Mouse (Mus musculus) heart, embryonic 15.5 days (tissue): Measurements from ENCODE around the gene Kcnh1. TPM values are rescaled to one million over a fixed set of nuclear protein-coding genes. Genes with fewer than 3 reads are reported as not detected.

Experiments used
- ATAC-seq: fragments of 200-750 bp; cut with Nextera tagmentation; replicated peaks from 2 replicates; pipeline ENCODE4 v1.8.0; 2017; ENCODE audit warnings: low read depth, moderate TSS enrichment; ENCODE audit not compliant: insufficient number of reproducible peaks, insufficient read depth, low FRiP score
- H3K27ac ChIP-seq: fragments of 300-500 bp; sonication (generic); 2 replicates; pipeline ENCODE4 v1.5.1; 2015; ENCODE audit warnings: mild to moderate bottlenecking, inconsistent platforms
- H3K27me3 ChIP-seq: fragments of 300-500 bp; sonication (generic); 2 replicates; pipeline ENCODE4 v1.6.1; 2015; ENCODE audit warnings: inconsistent platforms
- H3K36me3 ChIP-seq: fragments of 300-500 bp; sonication (generic); 2 replicates; pipeline ENCODE4 v1.6.1; 2015; ENCODE audit warnings: mild to moderate bottlenecking, inconsistent platforms
- H3K4me1 ChIP-seq: fragments of 300-500 bp; sonication (generic); replicated peaks from 2 replicates; pipeline ENCODE4 v1.6.1; 2015; ENCODE audit warnings: inconsistent platforms
- H3K4me2 ChIP-seq: fragments of 300-500 bp; sonication (generic); 2 replicates; pipeline ENCODE4 v1.6.1; 2015; ENCODE audit warnings: inconsistent platforms, mild to moderate bottlenecking, moderate library complexity
- H3K4me3 ChIP-seq: fragments of 300-500 bp; sonication (generic); 2 replicates; pipeline ENCODE4 v1.5.1; 2015; ENCODE audit warnings: mild to moderate bottlenecking, inconsistent platforms
- H3K9ac ChIP-seq: fragments of 300-500 bp; sonication (generic); 2 replicates; pipeline ENCODE4 v1.6.1; 2015; ENCODE audit warnings: mild to moderate bottlenecking, inconsistent platforms
- H3K9me3 ChIP-seq: fragments of 300-500 bp; sonication (generic); replicated peaks from 2 replicates; pipeline ENCODE4 v1.6.1; 2016; ENCODE audit warnings: inconsistent platforms
- WGBS: fragments of 180-500 bp; shearing (Covaris S2); methylation state at CpG from one replicate; pipeline ENCODE4 v1.1.7; 2015; ENCODE audit warnings: mixed read lengths; 5-methylcytosine and 5-hydroxymethylcytosine counted together
- polyA plus RNA-seq: library from polyadenylated mRNA; unstranded; fragments of >200 nt; fragmentation: Nextera tagmentation; extraction: Ambion mirVana; gene quantifications from 2 replicates; pipeline ENCODE4 v1.2.1, GENCODE M21; 2015

The Kcnh1 gene
- polyA plus RNA-seq, 1 experiment from 2014 or later, result 0.26 TPM

DNA sequence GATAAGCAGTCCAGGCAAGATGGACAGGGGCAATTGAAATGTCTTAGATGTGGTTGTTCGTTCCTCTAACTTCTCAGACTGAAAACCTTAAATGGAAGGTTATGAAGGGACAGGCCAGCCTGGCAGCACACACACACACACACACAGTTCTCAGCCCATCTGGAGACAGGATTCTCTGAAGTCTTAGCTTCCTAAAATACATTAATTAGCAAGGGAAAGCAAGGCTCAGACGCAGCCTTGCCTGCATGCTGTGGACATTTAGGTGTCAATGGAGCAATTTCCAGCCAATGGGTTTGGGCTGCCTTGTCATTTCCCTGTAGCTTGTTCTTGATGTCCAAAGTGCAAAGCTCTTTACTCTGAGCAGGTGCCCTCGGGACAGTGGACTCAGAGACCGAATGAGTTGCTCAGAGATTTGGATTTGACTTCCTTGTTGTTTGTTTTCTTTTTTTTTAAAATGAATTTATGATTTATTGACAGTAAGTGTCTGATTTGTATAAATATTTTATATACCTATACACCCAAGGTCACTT, 188.0 kb downstream of the Kcnh1 start:
- no peaks in the 10 kb centered on the region for H3K4me1 ChIP-seq
- no peaks in the 10 kb centered on the region for H3K36me3 ChIP-seq
- no peak overlapping the region for H3K4me2 ChIP-seq
- no peak overlapping the region for H3K4me3 ChIP-seq
- no peak overlapping the region for H3K9ac ChIP-seq
- WGBS, result 82% methylated on average over 4 of the region's 4 CpGs
- H3K27ac ChIP-seq, result no peak overlapping the region
- no peak for ATAC-seq
- H3K27me3 ChIP-seq, result no peaks in the 10 kb centered on the region
- H3K9me3 ChIP-seq, result no peaks in the 10 kb centered on the region

DNA sequence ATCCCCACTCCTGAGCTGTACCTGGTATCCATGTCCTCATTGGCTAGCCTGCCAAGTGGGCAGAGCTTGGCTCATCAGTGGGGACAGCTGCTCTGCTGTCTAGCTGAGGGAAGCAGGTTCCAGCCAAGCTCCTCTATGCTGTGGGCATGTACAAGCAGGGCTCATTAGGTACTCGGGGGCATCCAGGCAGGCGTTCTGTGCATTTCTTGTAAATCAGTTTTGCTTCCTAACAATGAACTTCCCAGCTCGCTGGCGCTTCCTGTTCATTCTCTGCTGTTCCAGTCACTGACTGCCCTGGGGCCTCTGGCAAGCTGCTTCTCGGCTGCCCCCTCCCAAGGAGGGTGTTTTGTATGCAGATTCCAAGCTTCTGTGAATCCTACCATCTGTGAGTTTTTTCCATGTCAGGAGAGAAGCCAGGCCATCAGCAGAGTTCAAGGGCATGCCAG, 190.0 kb downstream of the Kcnh1 start:
- Histone ChIP-seq H3K27ac (no peak overlapping the region), H3K36me3 (no peaks in the 10 kb centered on the region), H3K4me2 (no peak overlapping the region), H3K9ac (no peak overlapping the region), H3K27me3 (no peaks in the 10 kb centered on the region), H3K4me3 (no peak overlapping the region), H3K4me1 (no peaks in the 10 kb centered on the region), H3K9me3 (no peaks in the 10 kb centered on the region)
- no peak for ATAC-seq
- 59% methylated on average over 5 of the region's 5 CpGs for WGBS

DNA sequence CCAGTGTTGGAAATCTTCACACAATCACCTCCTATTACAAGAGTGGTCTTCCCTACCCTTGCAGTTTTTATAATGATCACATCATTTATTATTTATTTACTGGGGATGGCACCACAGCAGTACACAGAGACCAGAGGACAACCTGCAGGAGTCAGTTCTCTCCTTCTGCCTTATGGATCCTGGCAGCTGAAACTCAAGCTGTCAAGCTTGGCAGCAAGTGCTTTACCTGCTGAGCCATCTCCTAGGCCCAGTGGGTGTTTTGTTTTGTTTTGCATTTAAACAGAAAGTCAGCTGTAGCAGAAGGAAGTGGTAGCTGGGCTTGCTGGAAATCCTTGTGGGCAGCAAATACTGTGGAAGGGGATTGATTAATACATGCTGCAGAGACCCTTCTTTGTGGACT, 197.1 kb downstream of the Kcnh1 start:
- no peak for ATAC-seq
- Histone ChIP-seq H3K9ac (no peak overlapping the region), H3K4me1 (no peaks in the 10 kb centered on the region), H3K27ac (no peak overlapping the region), H3K4me2 (no peak overlapping the region), H3K4me3 (no peak overlapping the region), H3K27me3 (no peaks in the 10 kb centered on the region), H3K9me3 (no peaks in the 10 kb centered on the region), H3K36me3 (no peaks in the 10 kb centered on the region)

DNA sequence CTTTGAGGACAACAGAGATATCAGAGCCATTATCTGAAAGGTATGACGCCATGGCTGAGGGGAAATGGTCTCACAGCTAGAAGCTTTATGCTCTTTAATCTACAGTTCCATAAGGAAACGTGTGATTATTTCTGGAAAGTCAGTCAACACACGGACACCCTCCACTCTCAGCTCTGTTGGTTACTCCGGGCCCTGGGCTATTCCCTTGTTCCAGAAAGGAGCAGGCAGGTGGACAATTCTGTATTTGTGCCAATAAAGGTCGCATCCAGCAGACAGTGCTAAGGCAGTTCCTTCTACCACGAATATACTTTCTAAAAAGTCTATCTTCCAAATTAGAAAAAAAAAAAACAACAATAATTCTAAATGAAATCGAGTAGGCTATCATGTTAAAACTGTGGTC, 200.5 kb downstream of the Kcnh1 start:
- H3K27me3 ChIP-seq, result no peaks in the 10 kb centered on the region
- H3K4me1 ChIP-seq, result no peaks in the 10 kb centered on the region
- no peak overlapping the region for H3K4me3 ChIP-seq
- ATAC-seq, result no peak
- WGBS, result 59% methylated on average over 7 of the region's 7 CpGs
- H3K36me3 ChIP-seq, result no peaks in the 10 kb centered on the region
- H3K9ac ChIP-seq, result no peak overlapping the region
- no peaks in the 10 kb centered on the region for H3K9me3 ChIP-seq
- no peak overlapping the region for H3K27ac ChIP-seq
- H3K4me2 ChIP-seq, result no peak overlapping the region

DNA sequence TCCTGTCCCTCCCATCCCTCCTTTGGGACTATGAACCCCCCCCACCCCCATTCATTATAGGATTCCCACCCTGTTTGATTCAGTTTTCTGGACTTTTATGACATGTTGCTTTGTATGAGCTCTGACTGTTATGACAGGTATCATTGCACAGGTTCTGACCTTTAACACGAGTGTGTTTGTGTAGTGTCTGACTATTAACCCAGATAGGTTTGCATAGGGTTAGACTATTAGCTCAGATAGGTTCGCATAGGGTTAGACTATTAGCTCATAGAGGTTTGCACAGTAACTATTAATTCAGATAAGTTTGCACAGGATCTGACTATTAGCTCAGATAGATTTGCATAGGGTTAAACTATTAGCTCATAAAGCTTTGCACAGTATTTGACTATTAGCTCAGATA, 201.7 kb downstream of the Kcnh1 start:
- no peaks in the 10 kb centered on the region for H3K4me1 ChIP-seq
- WGBS, result 76% methylated on average over 2 of the region's 2 CpGs
- no peaks in the 10 kb centered on the region for H3K27me3 ChIP-seq
- H3K27ac ChIP-seq, result no peak overlapping the region
- no peak overlapping the region for H3K4me3 ChIP-seq
- H3K4me2 ChIP-seq, result no peak overlapping the region
- no peaks in the 10 kb centered on the region for H3K9me3 ChIP-seq
- H3K36me3 ChIP-seq, result no peaks in the 10 kb centered on the region
- no peak for ATAC-seq
- no peak overlapping the region for H3K9ac ChIP-seq

DNA sequence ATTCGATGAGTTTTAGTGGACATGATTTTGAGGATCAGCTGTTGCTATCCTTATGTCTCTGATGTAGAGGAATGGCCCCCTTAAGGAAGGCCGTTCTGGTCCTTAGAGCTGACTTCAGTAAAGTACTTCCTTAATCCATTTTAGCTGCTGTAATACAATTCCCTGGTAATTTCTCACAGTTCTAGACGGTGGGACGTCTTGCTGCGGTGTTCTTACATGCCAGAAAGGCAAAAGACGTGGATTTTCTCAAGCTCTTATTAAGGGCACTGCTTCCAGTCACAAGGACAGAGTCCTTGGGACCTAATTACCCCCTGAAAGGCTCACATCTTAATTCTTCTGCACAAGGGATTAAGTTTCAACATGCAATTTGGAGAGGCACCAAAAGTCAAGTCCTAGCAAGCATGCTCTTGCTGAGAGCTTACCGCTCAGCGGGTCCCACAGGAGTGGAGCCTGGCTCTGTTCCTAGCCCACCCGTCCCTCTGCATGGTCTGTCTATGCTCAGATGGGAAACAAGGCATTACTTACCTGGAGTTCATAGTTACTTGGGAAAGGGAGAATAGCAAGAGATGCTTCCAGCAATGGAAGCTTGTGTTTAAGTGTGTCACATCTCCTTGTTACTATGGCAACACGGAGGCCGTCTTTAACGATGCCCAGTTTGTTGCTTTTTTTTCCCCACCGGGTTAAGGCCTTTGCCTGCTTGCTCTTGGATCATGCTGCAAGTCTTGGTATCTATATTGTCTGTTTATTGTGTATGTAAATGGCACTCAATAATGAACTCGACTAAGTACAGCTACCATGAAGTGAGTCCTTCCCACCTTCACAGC, 209.3 kb downstream of the Kcnh1 start:
- Histone ChIP-seq H3K36me3 (no peaks in the 10 kb centered on the region), H3K9ac (no peak overlapping the region), H3K4me2 (no peak overlapping the region), H3K27me3 (no peaks in the 10 kb centered on the region), H3K4me1 (no peaks in the 10 kb centered on the region), H3K9me3 (no peaks in the 10 kb centered on the region), H3K27ac (no peak overlapping the region), H3K4me3 (no peak overlapping the region)
- WGBS, result 80% methylated on average over 14 of the region's 14 CpGs
- no peak for ATAC-seq

DNA sequence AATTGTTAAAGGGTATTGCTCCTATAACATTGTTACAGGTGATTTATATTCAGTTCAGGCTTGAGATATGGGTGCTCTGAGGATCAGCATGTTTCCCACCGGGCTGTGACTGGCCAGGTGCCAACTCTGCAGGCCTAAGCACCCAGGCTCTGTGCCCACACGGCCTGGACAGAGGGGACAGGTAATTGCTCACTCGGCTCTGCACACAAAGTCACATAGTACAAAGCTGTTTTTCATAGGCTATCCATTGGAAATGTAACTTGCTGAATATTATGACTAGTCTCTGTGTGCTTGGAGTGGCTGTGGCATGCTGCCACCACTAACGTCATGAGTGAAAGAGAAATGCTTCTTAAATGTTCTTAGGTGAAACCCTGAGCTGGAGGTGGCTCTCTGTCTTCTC, 210.4 kb downstream of the Kcnh1 start:
- ATAC-seq, result no peak
- no peaks in the 10 kb centered on the region for H3K27me3 ChIP-seq
- H3K27ac ChIP-seq, result no peak overlapping the region
- H3K9me3 ChIP-seq, result no peaks in the 10 kb centered on the region
- 34% methylated on average over 4 of the region's 4 CpGs for WGBS
- H3K4me3 ChIP-seq, result no peak overlapping the region
- no peak overlapping the region for H3K9ac ChIP-seq
- H3K4me2 ChIP-seq, result no peak overlapping the region
- no peaks in the 10 kb centered on the region for H3K36me3 ChIP-seq
- H3K4me1 ChIP-seq, result no peaks in the 10 kb centered on the region

DNA sequence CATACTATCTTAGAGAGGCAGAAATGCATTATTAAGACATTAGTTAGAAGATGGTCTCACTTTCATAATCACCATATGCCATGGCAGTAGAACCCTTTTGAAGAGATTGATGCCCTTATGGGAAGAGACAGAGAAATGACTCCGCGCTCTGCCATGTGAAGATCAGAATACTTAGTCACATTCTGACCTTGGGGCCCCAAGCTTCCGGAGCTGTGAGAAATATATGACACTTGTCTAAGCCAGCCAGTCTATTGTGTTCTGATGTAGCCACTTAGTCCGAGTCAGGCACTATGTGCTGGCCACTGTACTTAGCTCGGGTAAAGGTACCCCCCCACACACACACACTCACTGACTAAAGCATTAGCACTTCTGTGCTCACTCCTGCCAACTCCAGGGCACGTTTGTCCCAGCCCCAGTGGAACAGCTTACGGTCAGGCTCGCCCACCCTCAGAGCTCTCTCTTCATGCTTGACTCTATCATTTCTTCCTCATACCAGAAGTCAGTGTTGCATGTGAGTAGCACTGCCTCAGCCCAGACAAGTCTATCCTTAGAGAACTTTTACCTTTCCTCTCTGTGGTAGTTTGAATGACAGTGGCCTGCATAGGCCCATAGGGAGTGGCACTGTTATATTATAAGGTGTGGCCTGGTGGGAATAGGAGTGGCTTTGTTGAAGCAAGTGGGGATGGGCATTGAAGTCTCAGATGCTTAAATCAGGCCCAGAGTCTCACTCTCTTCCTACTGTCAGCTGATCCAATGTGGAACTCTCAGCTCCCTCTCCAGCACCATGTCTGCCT, 212.5 kb downstream of the Kcnh1 start:
- WGBS, result 77% methylated on average over 8 of the region's 8 CpGs
- Histone ChIP-seq H3K9me3 (no peaks in the 10 kb centered on the region), H3K9ac (no peak overlapping the region), H3K4me3 (no peak overlapping the region), H3K4me2 (no peak overlapping the region), H3K36me3 (no peaks in the 10 kb centered on the region), H3K4me1 (no peaks in the 10 kb centered on the region), H3K27me3 (no peaks in the 10 kb centered on the region), H3K27ac (no peak overlapping the region)
- no peak for ATAC-seq

DNA sequence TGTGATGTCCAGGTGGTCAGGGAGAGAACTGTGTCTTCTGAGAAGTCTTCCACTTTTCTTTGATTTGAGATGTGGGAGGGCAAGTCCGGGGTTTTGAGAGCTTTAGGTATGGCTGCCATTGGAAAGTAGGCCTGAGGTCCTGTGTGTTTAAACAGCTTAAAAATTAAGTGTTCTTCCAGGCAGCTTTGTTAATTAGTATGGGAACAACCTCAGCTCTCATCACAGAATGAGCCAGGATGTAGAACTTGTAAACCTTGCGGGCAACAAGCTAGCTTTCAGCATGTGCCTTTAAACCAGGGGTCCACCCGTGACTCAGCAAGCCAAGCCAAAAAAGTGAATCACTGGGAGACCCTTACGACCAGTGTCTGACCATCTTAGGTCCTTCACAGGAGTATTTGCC, 214.6 kb downstream of the Kcnh1 start:
- H3K9me3 ChIP-seq, result no peaks in the 10 kb centered on the region
- 80% methylated on average over 4 of the region's 4 CpGs for WGBS
- H3K36me3 ChIP-seq, result no peaks in the 10 kb centered on the region
- ATAC-seq, result no peak
- no peaks in the 10 kb centered on the region for H3K4me1 ChIP-seq
- no peak overlapping the region for H3K4me2 ChIP-seq
- no peak overlapping the region for H3K9ac ChIP-seq
- H3K4me3 ChIP-seq, result no peak overlapping the region
- no peaks in the 10 kb centered on the region for H3K27me3 ChIP-seq
- H3K27ac ChIP-seq, result no peak overlapping the region

DNA sequence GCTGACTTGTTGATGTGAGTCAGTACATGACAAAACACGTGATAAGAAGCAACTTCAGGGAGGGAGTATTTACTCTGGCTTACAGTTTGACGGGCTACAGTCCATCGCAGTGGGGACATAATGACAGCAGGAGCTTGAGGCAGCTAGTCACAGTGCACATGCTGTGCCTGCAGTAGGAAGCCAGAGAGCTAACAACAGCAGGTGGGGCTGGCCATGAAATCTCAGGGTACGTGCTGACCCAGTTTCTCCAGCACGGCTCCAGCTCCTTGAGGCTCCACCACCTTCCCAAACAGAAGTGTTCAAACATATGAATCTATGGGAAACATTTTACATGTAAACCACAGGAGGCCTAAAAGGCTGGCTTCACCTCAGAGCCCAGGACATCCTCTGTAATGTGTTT, 216.0 kb downstream of the Kcnh1 start:
- Histone ChIP-seq H3K9ac (no peak overlapping the region), H3K36me3 (no peaks in the 10 kb centered on the region), H3K27ac (no peak overlapping the region), H3K4me2 (no peak overlapping the region), H3K4me3 (no peak overlapping the region), H3K27me3 (no peaks in the 10 kb centered on the region), H3K9me3 (no peaks in the 10 kb centered on the region), H3K4me1 (no peaks in the 10 kb centered on the region)
- 78% methylated on average over 5 of the region's 5 CpGs for WGBS
- no peak for ATAC-seq

DNA sequence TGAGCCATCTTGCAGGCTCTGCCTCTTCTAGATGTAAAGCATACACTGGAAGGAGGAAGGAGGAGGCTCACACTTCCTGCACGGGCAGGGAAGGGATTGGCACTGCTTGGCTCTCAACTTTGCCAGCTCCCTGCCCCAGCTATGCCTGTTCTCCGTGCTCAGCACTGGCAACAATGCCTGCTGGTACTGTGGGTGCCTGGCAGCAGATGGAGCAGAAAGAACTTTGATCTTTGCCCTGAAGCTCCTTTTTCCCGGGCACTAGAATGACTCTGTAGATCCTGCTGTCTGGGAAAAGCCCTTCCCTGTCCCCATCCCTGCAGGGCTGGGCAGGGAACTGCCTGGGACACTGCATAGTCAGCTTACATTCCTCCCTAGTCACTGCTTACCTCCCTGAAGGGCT, 225.2 kb downstream of the Kcnh1 start:
- no peak overlapping the region for H3K4me2 ChIP-seq
- ATAC-seq, result no peak
- no peak overlapping the region for H3K27ac ChIP-seq
- 55% methylated on average over 3 of the region's 3 CpGs for WGBS
- H3K4me3 ChIP-seq, result no peak overlapping the region
- H3K9ac ChIP-seq, result no peak overlapping the region
- H3K9me3 ChIP-seq, result no peaks in the 10 kb centered on the region
- H3K36me3 ChIP-seq, result no peaks in the 10 kb centered on the region
- no peaks in the 10 kb centered on the region for H3K27me3 ChIP-seq
- no peaks in the 10 kb centered on the region for H3K4me1 ChIP-seq
